Mouse (Mus musculus): Measurements from ENCODE around the gene Coro1b.

DNA sequence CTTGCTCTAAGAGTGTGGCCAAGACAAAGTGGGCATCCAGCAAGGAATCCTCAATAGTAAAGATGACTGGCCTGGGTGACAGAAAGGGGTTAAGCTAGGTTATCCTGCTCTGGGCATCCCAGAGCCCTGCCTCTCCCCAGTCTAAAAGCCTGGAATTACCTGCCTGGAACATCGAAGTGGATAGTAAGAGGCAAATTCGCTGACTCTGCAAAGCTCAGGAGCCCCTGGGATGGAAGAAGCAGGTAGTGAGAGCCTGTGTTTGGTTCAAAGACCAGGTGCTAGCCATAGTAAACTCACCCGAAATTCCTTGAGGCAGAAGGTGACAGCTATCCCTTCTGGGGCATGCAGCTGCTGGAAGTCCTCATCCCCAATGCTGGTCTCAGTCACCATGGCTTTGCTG lies 48.8 kb downstream of the Coro1b start:
- TF ChIP-seq CHD2 (IDR thresholded peaks at IDR 0.05; ENCODE audit: low read depth, low read length) = no peak
- TF ChIP-seq ZNF384 (IDR thresholded peaks at IDR 0.05; ENCODE audit: low read depth, low read length) = no peak
- no peak for TF ChIP-seq ZC3H11A (IDR thresholded peaks at IDR 0.05; ENCODE audit: borderline replicate concordance, low read depth, low read length)
